Mouse (Mus musculus) embryonic facial prominence, embryonic 10.5 days (tissue): Measurements from ENCODE around the gene Plaur. TPM values are rescaled to one million over a fixed set of nuclear protein-coding genes. Genes with fewer than 3 reads are reported as not detected.
A peak's percentile ranks its signal among the peaks of the same experiment; 100 is the strongest.

Experiments used
- DNase-seq: peaks from one replicate; pipeline ENCODE4 v3.0.0-alpha.2; 2017; ENCODE audit warnings: low spot score
- H3K27ac ChIP-seq: fragments of 300-500 bp; sonication (generic); replicated peaks from 2 replicates; pipeline ENCODE4 v1.5.1; 2016; ENCODE audit warnings: mild to moderate bottlenecking
- H3K27me3 ChIP-seq: fragments of 300-500 bp; sonication (generic); replicated peaks from 2 replicates; pipeline ENCODE4 v1.6.1; 2016; ENCODE audit warnings: low read depth, mild to moderate bottlenecking; ENCODE audit not compliant: poor library complexity, severe bottlenecking
- H3K36me3 ChIP-seq: fragments of 300-500 bp; sonication (generic); replicated peaks from 2 replicates; pipeline ENCODE4 v1.6.1; 2016; ENCODE audit warnings: mild to moderate bottlenecking, moderate library complexity
- H3K4me1 ChIP-seq: fragments of 300-500 bp; sonication (generic); 2 replicates; pipeline ENCODE4 v1.6.1; 2016
- H3K4me3 ChIP-seq: fragments of 300-500 bp; sonication (generic); 2 replicates; pipeline ENCODE4 v1.5.1; 2016; ENCODE audit warnings: mild to moderate bottlenecking, moderate library complexity
- H3K9me3 ChIP-seq: fragments of 300-500 bp; sonication (generic); 2 replicates; pipeline ENCODE4 v1.6.1; 2016; ENCODE audit warnings: mild to moderate bottlenecking
- WGBS: fragments of 180-500 bp; shearing (Covaris S2); methylation state at CpG from one replicate; pipeline ENCODE4 v1.1.7; 2016; 5-methylcytosine and 5-hydroxymethylcytosine counted together
- polyA plus RNA-seq: library from polyadenylated mRNA; unstranded; fragments of >200 nt; fragmentation: Nextera tagmentation; extraction: Ambion mirVana; gene quantifications from 2 replicates; pipeline ENCODE4 v1.2.1, GENCODE M21; 2016

Gene Plaur
- 1.7 TPM in 2 replicates for polyA plus RNA-seq

DNA sequence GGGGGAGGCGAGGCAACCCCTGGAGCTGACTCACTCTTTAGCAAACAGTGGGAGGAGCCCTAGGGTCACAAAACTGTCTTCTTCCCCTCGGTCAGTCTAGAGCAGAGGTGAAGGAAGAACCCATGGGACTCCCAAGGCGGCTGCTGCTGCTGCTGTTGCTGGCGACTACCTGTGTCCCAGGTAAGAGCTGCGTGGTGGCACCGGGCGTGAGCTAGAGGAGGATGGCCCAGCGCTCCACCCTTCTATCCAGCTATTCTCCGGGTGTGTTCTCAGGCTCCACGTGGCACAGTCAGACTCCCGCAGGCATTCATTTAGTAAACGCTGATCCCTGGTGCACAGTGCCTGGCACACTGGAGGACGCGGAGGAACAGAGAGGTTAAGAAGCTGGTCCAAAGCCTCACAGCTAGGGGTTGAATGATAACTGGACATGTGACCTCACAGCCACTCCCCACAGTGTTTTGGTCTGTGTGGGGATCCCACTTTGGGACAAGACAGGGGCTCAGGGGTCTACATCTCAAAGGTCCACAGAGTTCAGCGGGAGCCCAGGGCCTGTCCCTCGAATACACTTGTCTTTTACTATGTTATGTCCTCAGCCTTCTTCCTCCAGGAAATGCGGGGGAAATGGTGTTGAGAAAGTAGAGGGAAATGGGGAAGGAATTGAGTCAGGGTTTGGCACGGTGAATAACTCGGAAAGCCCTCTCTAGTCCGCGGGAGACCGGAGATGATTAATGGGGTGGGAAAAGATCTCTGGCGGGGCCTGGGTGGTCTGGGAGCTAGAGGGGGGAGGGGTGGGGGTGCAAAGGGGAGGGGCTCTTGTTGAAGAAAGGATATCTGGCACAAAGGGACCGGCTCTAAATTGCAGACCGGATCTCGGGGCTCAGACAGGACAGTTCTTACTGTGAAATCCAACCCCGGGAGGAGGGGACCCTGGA lies at the start of gene Plaur:
Gene Plaur, plus strand, starts transcription at position 97 of the 932 bp plus-strand sequence.
- 12% methylated on average over 27 of the region's 27 CpGs for WGBS
- H3K27ac ChIP-seq = peak within 1 kb of the TSS; percentile 44

DNA sequence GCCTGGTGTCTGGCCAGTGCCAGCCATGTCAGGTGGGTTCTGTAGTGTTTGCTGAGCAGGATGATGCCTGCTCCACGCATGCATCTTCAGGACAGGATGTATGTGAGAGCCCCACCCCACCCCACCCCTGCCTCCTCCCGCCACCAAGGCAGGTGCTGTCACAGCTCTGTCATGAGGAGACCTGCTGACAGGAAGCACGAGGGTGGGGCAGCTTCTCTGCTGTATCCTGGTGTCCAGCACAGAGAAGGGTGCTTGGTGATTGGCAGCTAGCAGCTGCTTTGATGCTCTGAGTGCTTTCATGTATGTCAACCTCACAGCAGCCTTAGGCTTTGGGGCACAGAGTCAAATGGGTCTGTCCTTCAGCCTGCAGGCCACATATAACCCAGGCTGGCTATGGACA lies 48.7 kb upstream of the Plaur start:
- Histone ChIP-seq H3K4me3 (no peak overlapping the region), H3K27me3 (no peaks in the 10 kb centered on the region), H3K36me3 (peaks cover 46% of the 10 kb centered on the region), H3K9me3 (no peaks in the 10 kb centered on the region; the same call in 1 of the 2 replicates), H3K27ac (no peak overlapping the region), H3K4me1 (0 out of 2 replicates have a peak, but pooled peaks cover 4% of the 10 kb centered on the region)
- WGBS = 86% methylated on average over 3 of the region's 3 CpGs
- no peak for DNase-seq

More for the DNA sequence above, at the start of gene Plaur:
- DNase-seq = peak; percentile 56
- H3K4me1 ChIP-seq = peaks cover 15% of the 10 kb centered on the region
- no peaks in the 10 kb centered on the region for H3K9me3 ChIP-seq
- H3K27me3 ChIP-seq = peaks cover 20% of the 10 kb centered on the region
- H3K36me3 ChIP-seq = no peaks in the 10 kb centered on the region
- H3K4me3 ChIP-seq = peak within 1 kb of the TSS; percentile 45

DNA sequence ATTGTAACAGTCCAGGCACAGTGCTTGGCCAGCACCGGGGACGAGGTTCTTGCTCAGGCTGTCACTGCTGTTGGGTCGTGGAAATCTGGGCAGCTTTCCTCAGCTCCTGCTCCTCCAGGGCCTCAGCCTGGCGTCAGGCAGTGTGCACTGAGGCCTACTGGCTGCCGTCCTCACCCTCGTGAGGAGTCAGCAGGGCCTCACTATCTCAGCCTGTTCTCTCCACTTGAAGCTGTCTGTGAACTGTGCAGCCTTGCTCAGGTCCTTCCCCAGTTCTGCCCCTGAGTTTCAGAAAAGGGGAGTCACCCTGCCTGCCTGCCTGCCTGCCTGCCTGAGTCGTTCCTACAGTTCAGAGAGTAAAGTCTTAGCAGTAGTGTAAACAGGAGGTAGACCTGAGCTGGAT lies 47.0 kb upstream of the Plaur start:
- WGBS = 81% methylated on average over 7 of the region's 7 CpGs
- H3K9me3 ChIP-seq = no peaks in the 10 kb centered on the region; the same call in 1 of the 2 replicates
- H3K4me3 ChIP-seq = no peak overlapping the region
- no peaks in the 10 kb centered on the region for H3K27me3 ChIP-seq
- H3K36me3 ChIP-seq = peaks cover 42% of the 10 kb centered on the region
- no peak for DNase-seq
- H3K27ac ChIP-seq = no peak overlapping the region
- H3K4me1 ChIP-seq = peaks cover 14% of the 10 kb centered on the region

DNA sequence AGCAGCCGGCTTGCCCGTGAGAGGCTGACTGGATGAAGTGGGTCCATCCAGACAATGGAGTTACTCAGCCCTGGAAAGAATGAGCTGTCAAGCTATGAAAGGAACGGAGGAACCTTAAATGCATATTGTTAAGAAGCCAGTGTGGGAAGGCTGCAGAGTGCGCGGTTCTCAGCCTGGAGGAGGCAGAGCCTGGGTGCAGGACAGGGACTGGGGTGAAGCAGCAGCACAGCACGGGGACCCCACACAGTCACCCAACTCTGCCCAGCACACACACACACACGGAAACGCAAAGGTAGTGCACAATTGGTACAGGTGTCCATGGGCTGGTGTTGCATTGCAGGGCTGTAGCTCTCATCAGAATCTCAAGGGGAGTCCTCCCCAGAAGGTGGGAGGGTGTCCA lies 42.7 kb upstream of the Plaur start:
- Histone ChIP-seq H3K27me3 (no peaks in the 10 kb centered on the region), H3K9me3 (no peaks in the 10 kb centered on the region), H3K27ac (peak overlapping the region; percentile 19; the same call in 1 of the 2 replicates), H3K36me3 (peaks cover 59% of the 10 kb centered on the region), H3K4me1 (peaks cover 18% of the 10 kb centered on the region), H3K4me3 (no peak overlapping the region)
- DNase-seq = no peak
- WGBS = 77% methylated on average over 8 of the region's 8 CpGs

DNA sequence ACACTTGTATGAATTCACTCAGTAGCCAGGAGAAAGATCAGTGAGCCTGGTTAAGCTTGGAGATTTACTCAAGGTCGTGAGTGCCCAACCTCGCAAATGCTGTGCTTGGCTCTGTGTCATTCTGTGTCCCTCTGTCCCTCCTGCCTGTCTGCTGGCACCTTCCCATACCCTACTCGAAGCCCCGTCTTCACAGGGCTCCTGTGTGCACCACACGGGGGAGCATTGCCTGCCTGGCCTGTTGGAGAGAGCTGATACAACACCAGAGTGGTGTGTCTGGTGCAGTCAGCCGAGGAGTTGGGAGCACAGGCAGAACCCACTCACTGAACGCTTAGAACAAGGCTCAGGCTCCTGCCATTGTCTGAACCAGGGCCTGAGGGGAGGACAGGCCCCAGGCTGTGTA lies 40.6 kb upstream of the Plaur start:
- no peaks in the 10 kb centered on the region for H3K27me3 ChIP-seq
- H3K36me3 ChIP-seq = peaks cover 50% of the 10 kb centered on the region
- peaks cover 18% of the 10 kb centered on the region for H3K4me1 ChIP-seq
- H3K27ac ChIP-seq = no peak overlapping the region; the same call in 1 of the 2 replicates
- 76% methylated on average over 7 of the region's 7 CpGs for WGBS
- no peaks in the 10 kb centered on the region for H3K9me3 ChIP-seq
- no peak overlapping the region for H3K4me3 ChIP-seq
- DNase-seq = no peak

DNA sequence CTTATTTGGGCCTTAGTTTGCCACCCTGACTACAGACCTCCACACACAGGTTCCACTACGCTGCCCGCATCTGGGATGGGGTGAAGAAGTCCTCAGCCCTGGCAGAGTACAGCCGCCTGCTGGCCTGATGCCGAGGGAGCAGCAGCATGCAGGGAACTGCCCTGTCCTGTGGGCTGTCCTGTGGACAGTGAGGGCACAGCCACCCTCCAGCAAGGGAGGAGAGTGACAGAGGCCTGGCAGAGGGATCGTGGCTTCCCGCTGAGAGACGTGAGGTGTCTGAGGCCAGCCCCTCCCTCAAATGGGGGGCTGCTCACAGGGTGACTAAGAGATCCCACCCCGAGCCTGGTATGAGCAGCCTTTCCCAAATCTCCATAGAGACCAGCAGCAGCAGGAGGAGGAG lies 40.0 kb upstream of the Plaur start:
- no peak for DNase-seq
- Histone ChIP-seq H3K4me3 (no peak overlapping the region), H3K27ac (no peak overlapping the region), H3K36me3 (peaks cover 44% of the 10 kb centered on the region), H3K27me3 (no peaks in the 10 kb centered on the region), H3K9me3 (no peaks in the 10 kb centered on the region), H3K4me1 (peaks cover 17% of the 10 kb centered on the region)
- 84% methylated on average over 8 of the region's 8 CpGs for WGBS

DNA sequence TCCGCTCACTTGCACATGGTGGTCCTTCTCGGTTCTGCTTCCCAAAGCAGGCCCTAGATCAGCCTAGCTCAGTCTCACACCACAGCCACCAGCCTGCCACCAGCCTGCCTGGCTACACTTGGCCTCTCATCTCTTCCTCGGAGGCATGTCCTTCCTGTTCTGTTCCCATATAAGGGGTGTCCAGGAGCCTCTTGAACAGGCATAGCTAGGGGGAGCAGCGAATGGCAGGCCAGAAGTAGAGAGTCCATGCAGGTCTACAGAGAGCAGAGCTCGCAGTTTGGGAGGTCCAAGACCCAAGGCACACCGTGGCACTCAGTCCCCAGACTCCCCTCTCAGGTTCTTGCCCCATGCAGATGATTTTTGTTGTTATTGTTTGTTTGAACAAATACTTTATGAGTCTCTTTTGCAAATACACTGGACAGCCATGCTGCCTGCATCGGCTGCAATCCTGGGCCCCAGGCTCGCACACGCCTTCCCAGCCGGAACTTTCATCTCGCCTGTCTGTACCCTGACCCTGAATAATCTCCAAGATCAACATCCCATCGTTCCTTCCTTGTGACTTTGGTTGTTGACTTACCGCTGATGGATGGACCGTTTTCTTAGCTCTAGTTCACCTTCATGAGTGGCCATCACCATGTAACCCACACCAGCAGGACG lies 39.0 kb upstream of the Plaur start:
- no peak for DNase-seq
- 91% methylated on average over 15 of the region's 15 CpGs for WGBS
- peaks cover 42% of the 10 kb centered on the region for H3K36me3 ChIP-seq
- no peak overlapping the region for H3K4me3 ChIP-seq
- no peak overlapping the region for H3K27ac ChIP-seq
- H3K9me3 ChIP-seq = no peaks in the 10 kb centered on the region
- H3K27me3 ChIP-seq = no peaks in the 10 kb centered on the region
- H3K4me1 ChIP-seq = peaks cover 14% of the 10 kb centered on the region

DNA sequence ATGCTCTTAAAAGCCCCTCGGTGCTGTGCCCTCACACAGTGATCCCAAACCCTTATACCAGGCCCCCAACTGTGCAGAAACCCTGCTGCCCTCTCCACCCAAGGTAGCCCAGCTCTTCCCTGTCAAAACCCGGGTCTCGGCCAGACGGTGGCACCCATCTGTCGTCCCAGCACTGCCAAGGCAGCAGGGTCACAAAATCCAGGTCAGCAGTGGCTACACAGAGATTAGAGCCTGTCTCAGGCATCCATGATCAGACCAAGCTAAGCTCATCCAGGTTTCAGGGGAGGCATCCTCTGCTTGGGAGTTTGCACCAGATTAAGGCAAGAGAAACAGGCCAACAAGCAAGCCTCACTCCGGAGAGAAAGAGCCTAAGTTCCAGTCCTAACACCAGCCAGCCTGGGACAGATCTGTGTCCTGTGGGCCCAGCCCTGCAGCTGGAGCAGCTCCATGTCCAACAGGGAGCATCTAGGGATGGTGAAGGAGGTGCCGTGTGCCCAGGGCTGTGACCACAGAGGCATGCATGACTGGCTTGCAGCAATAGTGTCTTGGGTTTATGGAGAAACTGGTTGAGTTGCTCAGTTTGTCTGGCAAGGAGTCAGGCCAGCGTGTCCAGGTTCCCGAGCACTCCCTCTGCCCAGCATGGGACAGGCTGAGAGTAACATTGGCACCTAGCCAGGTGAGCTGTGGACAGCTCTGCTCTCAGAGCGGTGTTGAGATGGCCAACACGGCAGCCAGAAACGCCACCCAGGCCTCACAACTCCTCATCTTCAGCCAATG lies 38.1 kb upstream of the Plaur start:
- peaks cover 42% of the 10 kb centered on the region for H3K36me3 ChIP-seq
- no peak for DNase-seq
- H3K9me3 ChIP-seq = no peaks in the 10 kb centered on the region
- WGBS = 89% methylated on average over 12 of the region's 12 CpGs
- H3K27me3 ChIP-seq = no peaks in the 10 kb centered on the region
- no peak overlapping the region for H3K4me3 ChIP-seq
- no peak overlapping the region for H3K27ac ChIP-seq
- H3K4me1 ChIP-seq = peaks cover 14% of the 10 kb centered on the region

DNA sequence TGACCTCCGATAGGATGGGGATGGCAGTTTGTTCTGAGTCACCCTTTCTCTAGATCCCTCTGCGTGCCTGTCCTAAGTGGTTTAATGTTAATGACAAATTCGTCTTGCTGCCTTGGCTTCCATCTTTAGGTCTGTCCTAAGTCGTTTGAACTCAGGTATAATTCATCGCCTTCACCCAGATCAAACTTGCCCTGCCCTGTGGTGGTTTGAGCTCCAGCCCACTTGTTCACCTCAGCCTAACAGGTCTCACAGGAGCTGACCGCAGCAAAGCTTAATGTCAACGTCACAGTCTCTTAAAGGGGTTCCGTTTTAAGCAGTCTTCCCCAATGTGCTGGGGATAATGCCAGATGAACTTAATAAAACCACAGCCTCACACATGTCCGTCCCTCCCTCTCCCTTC lies 36.4 kb upstream of the Plaur start:
- DNase-seq = no peak
- 86% methylated on average over 9 of the region's 9 CpGs for WGBS
- no peak overlapping the region for H3K4me3 ChIP-seq
- H3K36me3 ChIP-seq = peaks cover 28% of the 10 kb centered on the region
- H3K9me3 ChIP-seq = no peaks in the 10 kb centered on the region
- no peaks in the 10 kb centered on the region for H3K27me3 ChIP-seq
- H3K4me1 ChIP-seq = no peaks in the 10 kb centered on the region
- H3K27ac ChIP-seq = no peak overlapping the region

DNA sequence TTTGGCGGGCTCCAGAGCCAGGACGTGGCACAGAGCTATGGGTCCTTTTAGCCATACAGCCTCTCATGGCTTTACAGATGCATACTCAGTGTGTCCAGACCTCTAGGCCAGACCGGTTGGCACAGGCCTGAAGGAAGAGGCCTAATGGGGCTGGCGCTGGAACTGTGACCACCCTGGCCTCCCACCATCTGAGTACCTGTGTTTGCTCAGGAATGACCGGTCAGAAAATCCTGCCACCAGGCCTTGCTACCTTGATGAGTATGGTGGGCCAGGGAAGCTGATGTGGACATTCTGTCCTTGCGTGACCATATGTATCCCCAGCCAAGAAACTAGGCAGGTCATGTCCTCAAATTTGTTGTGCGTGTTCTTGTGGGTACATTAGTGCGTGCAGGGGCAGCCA lies 35.1 kb upstream of the Plaur start:
- Histone ChIP-seq H3K27me3 (peaks cover 8% of the 10 kb centered on the region), H3K27ac (no peak overlapping the region), H3K4me1 (no peaks in the 10 kb centered on the region), H3K36me3 (peaks cover 18% of the 10 kb centered on the region), H3K4me3 (no peak overlapping the region), H3K9me3 (peaks cover 4% of the 10 kb centered on the region)
- WGBS = 93% methylated on average over 8 of the region's 8 CpGs
- no peak for DNase-seq

DNA sequence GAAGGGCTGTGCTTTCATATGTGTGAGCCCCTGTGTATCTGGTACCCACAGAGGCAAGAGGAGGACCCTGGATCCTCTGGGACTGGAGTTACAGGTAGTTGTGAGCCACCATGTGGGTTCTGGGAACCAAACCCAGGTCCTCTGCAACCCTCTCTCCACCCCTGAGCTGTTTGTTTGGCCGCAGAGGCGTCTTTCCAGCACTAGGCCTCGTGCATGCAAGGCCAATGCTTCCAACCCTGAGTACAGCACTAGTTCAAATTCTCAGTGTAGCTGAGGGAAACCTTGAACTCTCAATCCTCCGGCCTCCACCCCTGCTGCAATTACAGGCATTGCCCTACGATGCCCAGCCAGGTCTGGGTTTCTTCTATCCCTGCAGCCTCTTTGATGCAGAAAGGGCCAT lies 33.6 kb upstream of the Plaur start:
- Histone ChIP-seq H3K9me3 (peaks cover 17% of the 10 kb centered on the region), H3K27ac (no peak overlapping the region), H3K27me3 (peaks cover 24% of the 10 kb centered on the region), H3K36me3 (peaks cover 3% of the 10 kb centered on the region), H3K4me1 (no peaks in the 10 kb centered on the region), H3K4me3 (no peak overlapping the region)
- DNase-seq = no peak
- 86% methylated on average over 5 of the region's 5 CpGs for WGBS

DNA sequence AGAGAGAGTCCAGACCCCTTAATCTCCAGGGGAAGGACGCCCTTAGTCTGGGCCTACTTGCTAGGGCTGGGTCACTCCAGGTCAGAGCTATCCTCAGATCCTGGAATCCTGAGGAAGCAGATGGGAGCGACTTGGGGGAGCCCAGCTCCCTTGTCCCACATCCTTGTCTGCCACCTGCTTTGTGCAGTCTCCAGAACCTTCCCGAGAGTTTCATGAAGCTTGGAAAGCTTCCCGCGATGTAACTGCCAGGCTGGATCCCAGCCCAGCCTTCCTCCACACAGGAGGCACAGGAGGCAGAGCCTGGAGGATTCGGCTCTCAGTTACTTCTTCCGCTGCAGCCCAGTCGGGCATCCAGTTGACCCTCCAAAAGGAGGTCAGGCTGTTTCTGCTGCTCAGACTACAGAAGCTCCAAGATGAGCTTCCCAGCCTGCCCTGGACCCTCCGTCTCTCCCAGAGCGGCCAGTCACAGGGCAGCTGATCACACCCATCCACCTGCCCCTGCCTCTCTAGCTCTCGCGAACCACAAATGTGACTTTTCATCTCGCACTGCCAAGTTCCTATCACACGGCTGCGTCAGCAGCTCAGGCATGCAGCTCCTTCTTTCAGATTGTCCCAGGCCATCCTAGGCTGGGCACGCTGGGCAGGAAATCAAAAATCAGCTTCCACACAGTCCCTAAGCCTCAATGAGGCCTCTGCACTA lies 32.7 kb upstream of the Plaur start:
- Histone ChIP-seq H3K4me3 (no peak overlapping the region), H3K27me3 (peaks cover 29% of the 10 kb centered on the region), H3K36me3 (no peaks in the 10 kb centered on the region), H3K27ac (no peak overlapping the region), H3K9me3 (peaks cover 17% of the 10 kb centered on the region), H3K4me1 (no peaks in the 10 kb centered on the region)
- no peak for DNase-seq
- 78% methylated on average over 16 of the region's 16 CpGs for WGBS
